Mouse (Mus musculus) urinary bladder, adult 18-20 months (tissue): Measurements from ENCODE around the gene Tceal8.

Source experiments
- DNase-seq, 2 experiments: peaks; one replicate each; pipeline ENCODE4 v3.0.0; 2022; ENCODE audit warnings: low spot score in 2 of 2, mixed read lengths in 2 of 2

The Tceal8 gene

GRCm38 (mm10) chrX:136127744-136128064, 44.4 kb downstream of the Tceal8 start:
- peak in 1 of 2 experiments; percentile 15 for DNase-seq

GRCm38 (mm10) chrX:136127038-136127743, 45.0 kb downstream of the Tceal8 start:
- no peak for DNase-seq
